Mouse (Mus musculus): ENCODE measurements around the gene Fbxl19. TPM values are rescaled to one million over a fixed set of nuclear protein-coding genes. Genes with fewer than 3 reads are reported as not detected.

Fbxl19 gene
- polyA plus RNA-seq, 1 experiment from 2014 or later: 5.7 TPM

DNA sequence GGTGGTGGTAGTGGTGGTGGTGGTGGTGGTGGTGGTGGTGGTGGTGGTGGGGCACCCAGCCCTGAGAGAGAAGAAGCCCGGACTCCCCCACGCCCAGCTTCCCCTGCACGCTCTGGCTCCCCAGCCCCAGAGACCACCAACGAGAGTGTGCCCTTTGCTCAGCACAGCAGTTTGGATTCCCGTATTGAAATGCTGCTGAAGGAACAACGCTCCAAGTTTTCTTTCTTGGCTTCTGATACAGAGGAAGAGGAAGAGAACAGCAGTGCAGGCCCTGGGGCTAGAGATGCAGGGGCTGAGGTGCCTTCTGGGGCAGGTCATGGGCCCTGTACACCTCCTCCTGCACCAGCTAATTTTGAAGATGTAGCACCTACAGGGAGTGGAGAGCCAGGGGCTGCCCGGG is 41.0 kb downstream of the Fbxl19 start, which contains the start of gene Gm49388:
TSS of gene Gm49388 (plus strand) at position 301 of the 400 bp plus-strand sequence.
- H3K9ac ChIP-seq: no peak within 1 kb of the TSS

DNA sequence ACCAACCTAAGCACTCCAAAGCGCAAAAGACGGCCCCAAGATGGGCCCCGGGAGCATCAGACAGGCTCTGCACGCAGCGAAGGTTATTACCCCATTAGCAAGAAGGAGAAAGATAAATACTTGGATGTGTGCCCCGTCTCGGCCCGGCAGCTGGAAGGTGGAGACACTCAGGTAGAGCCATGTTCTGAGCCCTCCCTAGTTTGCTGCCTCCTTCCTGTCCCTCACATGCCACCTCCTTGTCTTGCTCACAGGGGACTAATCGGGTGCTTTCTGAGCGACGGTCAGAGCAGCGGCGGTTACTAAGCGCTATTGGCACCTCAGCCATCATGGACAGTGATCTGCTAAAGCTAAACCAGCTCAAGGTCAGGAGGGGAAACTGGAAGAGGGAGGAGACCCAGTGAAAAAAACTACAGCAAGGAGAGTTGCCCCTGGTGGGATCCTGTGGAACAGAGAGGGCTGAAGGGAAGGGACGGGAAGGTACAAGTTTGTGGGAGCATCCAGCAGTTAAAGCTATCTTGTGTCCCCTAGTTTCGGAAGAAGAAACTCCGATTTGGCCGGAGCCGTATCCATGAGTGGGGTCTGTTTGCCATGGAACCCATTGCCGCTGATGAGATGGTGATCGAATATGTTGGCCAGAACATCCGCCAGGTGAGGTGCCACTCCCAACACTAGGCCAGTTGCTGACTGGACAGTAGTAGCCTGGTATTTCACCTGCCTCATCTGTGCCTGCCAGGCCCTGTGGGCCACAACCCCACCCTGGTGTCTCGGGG is 52.9 kb downstream of the Fbxl19 start:
- ATAC-seq (ENCODE audit: insufficient number of reproducible peaks, low FRiP score, low TSS enrichment, low read depth): no peak
- 89% methylated on average over 23 of the region's 23 CpGs for WGBS
- H3K4me2 ChIP-seq (replicated peaks): no peak overlapping the region
- H3K27me3 ChIP-seq: no peaks in the 10 kb centered on the region
- H3K9me3 ChIP-seq (replicated peaks): no peaks in the 10 kb centered on the region
- no peak overlapping the region for H3K9ac ChIP-seq
- no peak overlapping the region for H3K4me3 ChIP-seq (replicated peaks)
- no peak overlapping the region for H3K27ac ChIP-seq (replicated peaks)
- H3K4me1 ChIP-seq: peaks cover 14% of the 10 kb centered on the region
- peaks cover 83% of the 10 kb centered on the region for H3K36me3 ChIP-seq

More for the DNA sequence above, 41.0 kb downstream of the Fbxl19 start, which contains the start of gene Gm49388:
- 89% methylated on average over 7 of the region's 7 CpGs for WGBS
- Histone ChIP-seq H3K9me3 (replicated peaks) (no peaks in the 10 kb centered on the region), H3K36me3 (peaks cover 97% of the 10 kb centered on the region), H3K4me2 (replicated peaks) (no peak within 1 kb of the TSS), H3K27me3 (no peaks in the 10 kb centered on the region), H3K27ac (replicated peaks) (no peak within 1 kb of the TSS), H3K4me1 (no peaks in the 10 kb centered on the region), H3K4me3 (replicated peaks) (no peak within 1 kb of the TSS)
- ATAC-seq (ENCODE audit: insufficient number of reproducible peaks, low FRiP score, low TSS enrichment, low read depth): no peak

- Histone ChIP-seq H3K27ac (replicated peaks) (no peak overlapping the region), H3K27me3 (no peaks in the 10 kb centered on the region), H3K36me3 (peaks cover 82% of the 10 kb centered on the region), H3K4me1 (peaks cover 14% of the 10 kb centered on the region), H3K9ac (no peak overlapping the region), H3K4me3 (replicated peaks) (no peak overlapping the region), H3K9me3 (replicated peaks) (no peaks in the 10 kb centered on the region), H3K4me2 (replicated peaks) (no peak overlapping the region)
- 87% methylated on average over 4 of the region's 4 CpGs for WGBS
- ATAC-seq (ENCODE audit: insufficient number of reproducible peaks, low FRiP score, low TSS enrichment, low read depth): no peak
Measured at GRCm38 (mm10) chr7:127798591-127798990, 54.2 kb downstream of the Fbxl19 start.

DNA sequence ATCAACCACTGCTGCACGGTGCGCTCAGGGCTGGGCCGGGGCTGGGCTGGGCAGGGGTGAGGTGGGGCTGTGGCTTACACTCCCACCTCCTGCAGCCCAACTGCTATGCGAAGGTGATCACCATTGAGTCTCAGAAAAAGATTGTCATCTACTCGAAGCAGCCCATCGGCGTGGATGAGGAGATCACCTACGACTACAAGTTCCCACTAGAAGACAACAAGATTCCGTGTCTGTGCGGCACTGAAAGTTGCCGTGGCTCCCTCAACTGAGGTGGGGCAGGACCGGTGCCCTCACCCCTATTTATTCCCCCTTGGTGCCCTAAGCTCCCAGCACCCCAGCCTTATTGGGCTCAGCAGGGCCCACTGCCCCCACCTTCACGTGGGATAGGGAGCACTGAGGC is 54.9 kb downstream of the Fbxl19 start:
- Histone ChIP-seq H3K9me3 (replicated peaks) (no peaks in the 10 kb centered on the region), H3K4me3 (replicated peaks) (no peak overlapping the region), H3K4me1 (peaks cover 14% of the 10 kb centered on the region), H3K9ac (no peak overlapping the region), H3K36me3 (peaks cover 81% of the 10 kb centered on the region), H3K27me3 (no peaks in the 10 kb centered on the region), H3K27ac (replicated peaks) (no peak overlapping the region), H3K4me2 (replicated peaks) (no peak overlapping the region)
- WGBS: 90% methylated on average over 13 of the region's 13 CpGs
- no peak for ATAC-seq (ENCODE audit: insufficient number of reproducible peaks, low FRiP score, low TSS enrichment, low read depth)

GRCm38 (mm10) chr7:127799738-127800137 is 55.4 kb downstream of the Fbxl19 start:
- 88% methylated on average over 1 of the region's 1 CpGs for WGBS
- no peak overlapping the region for H3K27ac ChIP-seq (replicated peaks)
- no peak for ATAC-seq (ENCODE audit: insufficient number of reproducible peaks, low FRiP score, low TSS enrichment, low read depth)

DNA sequence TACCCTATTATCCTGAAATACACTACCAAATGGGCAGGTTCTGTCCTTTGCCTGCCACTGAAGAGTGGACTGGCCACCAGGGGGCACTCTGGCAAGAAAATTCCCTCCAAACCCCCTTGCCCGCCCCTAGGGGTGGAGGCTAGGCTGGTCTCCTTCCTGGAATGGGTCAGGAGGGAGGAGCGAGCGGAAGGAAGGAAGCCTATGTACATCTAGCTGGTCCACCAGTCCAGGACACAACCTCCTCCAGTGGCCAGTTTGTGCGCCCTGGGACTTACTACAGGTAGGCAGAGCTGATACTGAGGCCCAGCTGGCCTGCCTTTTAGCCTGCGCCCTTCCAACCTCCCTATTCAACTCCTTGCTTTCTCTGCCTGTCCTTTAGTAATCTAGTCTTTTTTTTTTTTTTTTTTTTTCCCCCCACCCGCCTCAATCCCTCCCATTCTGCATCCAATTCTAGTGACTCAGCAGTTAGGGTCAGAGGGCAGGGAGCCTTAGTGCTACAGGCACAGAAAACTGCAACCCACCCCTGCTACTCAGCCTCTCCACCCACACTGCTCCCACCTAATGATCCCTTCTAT is 56.2 kb downstream of the Fbxl19 start, which contains the start of gene Hsd3b7:
TSS of gene Hsd3b7 (plus strand) at position 170 of the 575 bp plus-strand sequence.
- no peaks in the 10 kb centered on the region for H3K27me3 ChIP-seq
- ATAC-seq (ENCODE audit: insufficient number of reproducible peaks, low FRiP score, low TSS enrichment, low read depth): peak; percentile 79
- H3K27ac ChIP-seq (replicated peaks): peak within 1 kb of the TSS; percentile 69
- peak within 1 kb of the TSS; percentile 35 for H3K4me3 ChIP-seq (replicated peaks)
- H3K36me3 ChIP-seq: peaks cover 75% of the 10 kb centered on the region
- WGBS: 22% methylated on average over 6 of the region's 6 CpGs
- no peaks in the 10 kb centered on the region for H3K9me3 ChIP-seq (replicated peaks)
- peaks cover 14% of the 10 kb centered on the region for H3K4me1 ChIP-seq
- no peak within 1 kb of the TSS for H3K9ac ChIP-seq
- H3K4me2 ChIP-seq (replicated peaks): peak within 1 kb of the TSS; percentile 49

More at GRCm38 (mm10) chr7:127799738-127800137, 55.4 kb downstream of the Fbxl19 start:
- H3K4me2 ChIP-seq (replicated peaks): no peak overlapping the region
- no peak overlapping the region for H3K4me3 ChIP-seq (replicated peaks)
- H3K4me1 ChIP-seq: peaks cover 14% of the 10 kb centered on the region
- H3K9me3 ChIP-seq (replicated peaks): no peaks in the 10 kb centered on the region
- no peak overlapping the region for H3K9ac ChIP-seq
- H3K27me3 ChIP-seq: no peaks in the 10 kb centered on the region
- peaks cover 83% of the 10 kb centered on the region for H3K36me3 ChIP-seq

- peak overlapping the region; percentile 69 for H3K27ac ChIP-seq (replicated peaks)
- WGBS: 90% methylated on average over 8 of the region's 8 CpGs
- H3K4me3 ChIP-seq (replicated peaks): peak overlapping the region; percentile 35
- no peak for ATAC-seq (ENCODE audit: insufficient number of reproducible peaks, low FRiP score, low TSS enrichment, low read depth)
- peaks cover 14% of the 10 kb centered on the region for H3K4me1 ChIP-seq
- no peaks in the 10 kb centered on the region for H3K9me3 ChIP-seq (replicated peaks)
- H3K4me2 ChIP-seq (replicated peaks): peak overlapping the region; percentile 49
- no peaks in the 10 kb centered on the region for H3K27me3 ChIP-seq
- peaks cover 69% of the 10 kb centered on the region for H3K36me3 ChIP-seq
- H3K9ac ChIP-seq: no peak overlapping the region
Measured at GRCm38 (mm10) chr7:127801010-127801621, 56.8 kb downstream of the Fbxl19 start.

- Histone ChIP-seq H3K27ac (replicated peaks) (no peak overlapping the region), H3K27me3 (no peaks in the 10 kb centered on the region), H3K9ac (no peak overlapping the region), H3K4me2 (replicated peaks) (no peak overlapping the region), H3K4me1 (peaks cover 14% of the 10 kb centered on the region), H3K36me3 (peaks cover 57% of the 10 kb centered on the region), H3K9me3 (replicated peaks) (no peaks in the 10 kb centered on the region), H3K4me3 (replicated peaks) (no peak overlapping the region)
- no peak for ATAC-seq (ENCODE audit: insufficient number of reproducible peaks, low FRiP score, low TSS enrichment, low read depth)
- WGBS: 92% methylated on average over 17 of the region's 17 CpGs
Measured at GRCm38 (mm10) chr7:127802313-127802712, 58.0 kb downstream of the Fbxl19 start.

DNA sequence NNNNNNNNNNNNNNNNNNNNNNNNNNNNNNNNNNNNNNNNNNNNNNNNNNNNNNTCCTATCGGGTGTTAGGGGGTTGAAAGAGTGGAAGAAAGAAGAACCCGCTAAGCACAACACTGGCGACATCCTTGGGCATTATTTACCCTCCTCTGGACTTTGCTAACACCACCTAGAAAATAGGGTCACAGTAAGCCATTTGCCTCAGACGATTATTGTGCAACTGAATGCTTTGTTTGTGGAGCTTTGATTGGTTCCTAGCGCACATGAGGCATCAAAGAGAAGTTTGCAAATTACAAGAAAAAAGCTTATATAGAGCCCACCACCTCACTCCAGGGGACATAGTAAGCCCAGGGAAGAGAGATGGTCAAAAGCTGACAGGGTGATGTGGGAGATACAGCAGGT is 64.5 kb downstream of the Fbxl19 start:
- no peaks in the 10 kb centered on the region for H3K9me3 ChIP-seq (replicated peaks)
- no peak overlapping the region for H3K4me3 ChIP-seq (replicated peaks)
- no peak overlapping the region for H3K9ac ChIP-seq
- WGBS: 75% methylated on average over 5 of the region's 5 CpGs
- ATAC-seq (ENCODE audit: insufficient number of reproducible peaks, low FRiP score, low TSS enrichment, low read depth): no peak
- H3K27ac ChIP-seq (replicated peaks): no peak overlapping the region
- H3K4me1 ChIP-seq: no peaks in the 10 kb centered on the region; the same call in 1 of the 2 replicates
- H3K4me2 ChIP-seq (replicated peaks): no peak overlapping the region
- H3K27me3 ChIP-seq: no peaks in the 10 kb centered on the region
- peaks cover 27% of the 10 kb centered on the region for H3K36me3 ChIP-seq

DNA sequence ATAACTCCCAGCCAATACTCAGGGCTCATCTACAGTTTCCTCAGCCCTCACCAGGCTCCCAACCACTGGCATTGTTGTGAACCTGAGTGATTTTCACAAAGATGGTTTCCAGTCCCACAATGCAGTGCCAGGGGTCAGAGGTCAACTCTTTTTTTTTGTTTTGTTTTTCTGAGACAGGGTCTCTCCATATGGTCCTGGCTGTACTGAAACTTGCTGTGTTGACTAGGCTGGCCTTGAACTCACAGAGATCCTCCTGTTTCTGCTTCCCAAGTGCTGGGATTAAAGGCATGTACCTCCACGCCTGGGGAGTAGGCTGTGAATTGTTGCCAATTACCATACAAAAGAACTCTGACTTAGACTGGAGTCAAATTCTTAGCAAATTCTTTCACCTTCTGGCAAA is 65.5 kb downstream of the Fbxl19 start:
- peaks cover 24% of the 10 kb centered on the region for H3K36me3 ChIP-seq
- H3K4me3 ChIP-seq (replicated peaks): no peak overlapping the region
- H3K27ac ChIP-seq (replicated peaks): no peak overlapping the region
- no peak overlapping the region for H3K4me2 ChIP-seq (replicated peaks)
- no peaks in the 10 kb centered on the region; the same call in 1 of the 2 replicates for H3K4me1 ChIP-seq
- no peaks in the 10 kb centered on the region for H3K27me3 ChIP-seq
- ATAC-seq (ENCODE audit: insufficient number of reproducible peaks, low FRiP score, low TSS enrichment, low read depth): no peak
- H3K9me3 ChIP-seq (replicated peaks): no peaks in the 10 kb centered on the region
- no peak overlapping the region for H3K9ac ChIP-seq
- WGBS: 90% methylated on average over 1 of the region's 1 CpGs

DNA sequence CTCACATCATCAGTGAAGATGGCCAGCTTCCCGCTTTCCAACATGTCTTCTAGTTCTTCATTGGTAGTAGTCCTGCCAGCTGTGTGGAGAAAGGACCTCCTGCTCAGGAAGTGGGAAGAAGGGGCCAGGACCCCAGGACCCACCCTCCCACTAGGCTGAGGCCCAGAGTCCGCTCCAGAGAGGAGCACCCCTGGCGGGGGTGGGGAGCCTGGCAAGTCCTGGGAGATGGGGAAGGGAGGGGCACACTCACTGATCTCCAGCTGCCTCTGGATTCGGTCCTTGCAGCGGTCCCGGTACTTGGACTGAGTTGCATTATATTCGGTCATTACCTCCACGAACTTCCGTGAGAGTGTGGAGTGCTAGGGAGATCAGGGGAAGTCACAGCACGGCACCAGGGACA is 66.3 kb downstream of the Fbxl19 start:
- Histone ChIP-seq H3K9me3 (replicated peaks) (no peaks in the 10 kb centered on the region), H3K4me2 (replicated peaks) (no peak overlapping the region)
- WGBS: 80% methylated on average over 10 of the region's 10 CpGs

More for the DNA sequence above, 66.3 kb downstream of the Fbxl19 start:
- Histone ChIP-seq H3K9ac (no peak overlapping the region), H3K4me3 (replicated peaks) (no peak overlapping the region), H3K36me3 (peaks cover 24% of the 10 kb centered on the region), H3K4me1 (peaks cover 2% of the 10 kb centered on the region; the same call in 1 of the 2 replicates), H3K27me3 (no peaks in the 10 kb centered on the region), H3K27ac (replicated peaks) (no peak overlapping the region)
- ATAC-seq (ENCODE audit: insufficient number of reproducible peaks, low FRiP score, low TSS enrichment, low read depth): no peak

Measured in embryonic facial prominence, embryonic 15.5 days (tissue).